Mouse (Mus musculus): Measurements from ENCODE around the gene Eya2. TPM values are rescaled to one million over a fixed set of nuclear protein-coding genes. Genes with fewer than 3 reads are reported as not detected.

The Eya2 gene
- polyA plus RNA-seq, 1 experiment from 2014 or later = 11.4 TPM

DNA sequence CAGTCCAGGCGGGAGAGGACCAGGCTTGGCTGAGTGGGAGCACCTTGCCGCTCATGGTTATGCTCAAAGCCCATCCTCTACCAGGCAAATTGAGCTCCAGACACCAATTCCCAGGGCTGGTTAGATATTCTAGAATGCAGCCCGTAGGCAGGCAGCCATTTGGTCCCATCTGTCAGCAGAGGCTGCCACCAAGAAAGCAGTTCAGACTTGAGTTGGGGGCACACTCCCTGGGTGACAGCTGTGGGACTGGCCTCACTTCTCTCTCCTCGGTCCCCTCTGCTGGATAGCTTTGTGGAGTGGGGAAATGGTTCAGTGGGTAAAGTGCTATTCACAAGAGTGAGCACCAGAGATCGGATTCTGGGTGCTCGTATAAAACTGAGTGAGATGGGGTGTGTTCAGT lies 32.0 kb downstream of the Eya2 start:
- H3K27me3 ChIP-seq = peaks cover 3% of the 10 kb centered on the region; the same call in 1 of the 2 replicates
- no peak overlapping the region for H3K27ac ChIP-seq
- H3K4me3 ChIP-seq = no peak overlapping the region
- 74% methylated on average over 6 of the region's 6 CpGs for WGBS
- H3K36me3 ChIP-seq = no peaks in the 10 kb centered on the region
- no peak overlapping the region for H3K4me2 ChIP-seq
- peaks cover 17% of the 10 kb centered on the region for H3K4me1 ChIP-seq
- H3K9ac ChIP-seq = no peak overlapping the region
- H3K9me3 ChIP-seq = no peaks in the 10 kb centered on the region
- no peak for ATAC-seq (ENCODE audit: insufficient number of reproducible peaks, low FRiP score, low TSS enrichment, low read depth)

DNA sequence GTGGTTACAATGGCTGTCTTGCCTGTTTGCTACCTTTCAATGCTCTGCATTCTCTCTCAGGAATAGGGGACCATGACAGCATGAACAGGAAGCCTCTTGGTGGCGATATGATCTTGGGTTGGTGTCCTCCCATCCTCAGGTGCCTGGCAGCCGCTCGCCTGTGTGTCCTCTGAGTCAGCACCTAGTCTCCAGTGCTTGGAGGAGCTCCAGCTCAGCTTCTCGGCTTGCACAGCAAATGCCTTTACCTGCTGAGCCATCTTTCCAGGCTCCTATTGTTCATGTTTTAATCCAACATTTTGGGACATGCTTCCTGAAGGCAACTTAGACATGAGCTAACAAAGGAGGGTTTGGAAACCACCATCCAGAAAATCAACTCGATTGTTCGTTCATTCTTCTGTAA lies 33.1 kb downstream of the Eya2 start:
- H3K4me3 ChIP-seq = no peak overlapping the region
- peaks cover 7% of the 10 kb centered on the region; the same call in 1 of the 2 replicates for H3K27me3 ChIP-seq
- no peak overlapping the region for H3K4me2 ChIP-seq
- no peak for ATAC-seq (ENCODE audit: insufficient number of reproducible peaks, low FRiP score, low TSS enrichment, low read depth)
- no peaks in the 10 kb centered on the region for H3K36me3 ChIP-seq
- 67% methylated on average over 6 of the region's 6 CpGs for WGBS
- no peak overlapping the region for H3K9ac ChIP-seq
- peaks cover 11% of the 10 kb centered on the region for H3K4me1 ChIP-seq
- H3K27ac ChIP-seq = no peak overlapping the region
- H3K9me3 ChIP-seq = no peaks in the 10 kb centered on the region

DNA sequence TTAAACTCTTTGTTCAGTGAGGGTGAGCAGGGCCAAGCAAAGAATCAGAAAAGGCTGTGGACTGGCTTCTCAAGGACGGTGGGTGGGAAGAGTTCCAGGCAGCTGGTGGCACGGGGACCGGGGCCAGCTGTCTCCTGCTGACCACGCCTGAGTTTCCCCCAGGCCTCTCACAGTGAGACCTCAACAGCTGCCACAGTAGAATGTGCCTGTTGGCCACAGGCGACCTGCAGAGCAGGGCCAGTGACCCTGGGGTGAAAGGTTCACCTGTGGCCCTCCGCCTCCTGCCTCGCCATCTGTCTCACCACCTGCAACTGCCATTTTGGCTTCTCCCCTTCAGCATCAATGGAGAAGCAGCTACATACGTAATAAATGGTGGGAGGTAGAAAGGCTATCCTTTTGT lies 35.1 kb downstream of the Eya2 start:
- Histone ChIP-seq H3K36me3 (no peaks in the 10 kb centered on the region), H3K9me3 (no peaks in the 10 kb centered on the region), H3K4me1 (peaks cover 15% of the 10 kb centered on the region), H3K27ac (no peak overlapping the region), H3K9ac (no peak overlapping the region), H3K4me2 (no peak overlapping the region), H3K27me3 (peaks cover 7% of the 10 kb centered on the region), H3K4me3 (no peak overlapping the region)
- 42% methylated on average over 8 of the region's 8 CpGs for WGBS
- ATAC-seq (ENCODE audit: insufficient number of reproducible peaks, low FRiP score, low TSS enrichment, low read depth) = no peak

DNA sequence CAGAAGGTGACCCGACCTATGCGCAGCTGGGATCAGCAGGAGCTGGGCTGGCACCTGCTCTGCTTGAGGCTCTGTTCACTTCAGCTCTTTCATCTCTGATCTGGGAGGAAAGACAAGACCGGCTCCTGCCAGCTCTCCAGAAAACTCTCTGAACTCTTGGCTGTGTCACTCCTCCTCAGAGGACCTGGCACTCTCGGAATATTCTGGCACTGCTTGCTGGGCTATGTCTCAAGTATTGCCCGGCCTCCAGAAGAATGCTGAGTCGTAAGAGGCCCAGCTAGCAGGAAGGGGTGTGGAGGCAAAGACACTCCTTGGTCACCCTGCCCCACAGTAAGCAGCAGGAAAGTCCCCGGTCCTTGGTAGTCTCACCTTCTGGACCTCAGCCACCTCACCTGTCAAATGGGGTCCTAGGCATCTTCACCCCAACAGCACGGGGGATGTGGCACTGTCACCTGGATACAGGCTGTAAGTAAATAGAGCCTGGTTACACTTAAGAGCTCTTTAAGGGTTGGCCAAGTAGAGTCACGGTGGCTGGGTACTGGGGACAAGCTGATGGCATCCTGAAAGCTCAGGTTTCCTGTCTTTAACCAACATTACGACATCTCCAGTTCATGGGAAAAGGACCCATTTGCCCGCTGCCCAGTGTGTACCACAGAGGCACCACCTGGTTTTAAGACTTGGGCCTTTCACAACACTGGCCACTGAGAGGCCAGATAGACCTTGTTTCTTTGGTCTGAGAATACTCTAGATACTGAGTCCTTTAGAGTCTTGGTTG lies 38.4 kb downstream of the Eya2 start:
- Histone ChIP-seq H3K9me3 (no peaks in the 10 kb centered on the region), H3K27me3 (peaks cover 7% of the 10 kb centered on the region), H3K4me2 (no peak overlapping the region), H3K4me1 (peaks cover 16% of the 10 kb centered on the region), H3K4me3 (no peak overlapping the region), H3K27ac (no peak overlapping the region), H3K9ac (no peak overlapping the region), H3K36me3 (no peaks in the 10 kb centered on the region)
- ATAC-seq (ENCODE audit: insufficient number of reproducible peaks, low FRiP score, low TSS enrichment, low read depth) = no peak
- 65% methylated on average over 11 of the region's 11 CpGs for WGBS

- ATAC-seq (ENCODE audit: insufficient number of reproducible peaks, low FRiP score, low TSS enrichment, low read depth) = no peak
- H3K27ac ChIP-seq = 0 out of 2 replicates have a peak overlapping the region, but pooled peaks have one; percentile 8
These were observed 39.6 kb downstream of the Eya2 start for GRCm38 (mm10) chr2:165634481-165634880.

DNA sequence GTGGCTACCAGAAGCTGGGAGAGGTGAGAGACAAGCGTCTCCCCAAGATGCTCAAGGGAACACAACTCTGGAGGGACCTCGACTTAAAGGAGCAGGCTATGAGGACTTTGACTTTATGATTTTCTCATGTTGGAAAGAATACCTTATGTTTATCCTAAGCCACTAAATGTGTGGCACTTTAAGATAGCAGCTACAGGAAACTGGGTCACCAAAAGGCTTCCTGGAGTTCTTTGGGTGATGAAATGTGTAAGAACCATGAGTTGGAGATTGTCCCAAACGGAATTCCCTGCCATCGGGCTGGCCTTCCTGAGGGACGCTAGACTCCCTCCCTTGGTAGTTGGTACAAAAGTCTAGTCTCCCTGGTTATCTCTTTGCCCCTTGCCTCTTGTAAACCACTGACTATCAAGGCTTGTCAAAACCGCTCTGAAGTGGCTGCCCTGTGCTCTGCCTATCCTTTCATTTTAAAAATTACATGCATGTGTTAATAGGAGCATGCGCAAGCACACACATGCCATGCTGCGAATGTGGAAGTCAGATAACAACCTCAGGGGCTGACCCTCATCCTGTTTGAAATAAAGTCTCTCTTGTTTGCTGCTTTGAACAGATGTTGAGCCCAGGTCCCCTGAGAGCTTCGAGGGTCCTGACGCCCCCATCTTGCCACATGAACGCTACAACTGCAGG lies 44.4 kb downstream of the Eya2 start:
- no peak for ATAC-seq (ENCODE audit: insufficient number of reproducible peaks, low FRiP score, low TSS enrichment, low read depth)
- Histone ChIP-seq H3K4me3 (no peak overlapping the region), H3K36me3 (no peaks in the 10 kb centered on the region), H3K4me1 (peaks cover 29% of the 10 kb centered on the region), H3K9ac (no peak overlapping the region), H3K9me3 (no peaks in the 10 kb centered on the region), H3K27ac (no peak overlapping the region), H3K27me3 (peaks cover 4% of the 10 kb centered on the region; the same call in 1 of the 2 replicates), H3K4me2 (no peak overlapping the region)
- whole genome bisulfite sequencing = 74% methylated on average over 11 of the region's 11 CpGs

More at GRCm38 (mm10) chr2:165634481-165634880, 39.6 kb downstream of the Eya2 start:
- Histone ChIP-seq H3K4me1 (peaks cover 16% of the 10 kb centered on the region), H3K4me2 (no peak overlapping the region), H3K27me3 (peaks cover 7% of the 10 kb centered on the region), H3K36me3 (no peaks in the 10 kb centered on the region), H3K9ac (no peak overlapping the region), H3K4me3 (no peak overlapping the region), H3K9me3 (no peaks in the 10 kb centered on the region)
- 25% methylated on average over 7 of the region's 7 CpGs for WGBS

- ATAC-seq (ENCODE audit: insufficient number of reproducible peaks, low FRiP score, low TSS enrichment, low read depth) = 0 out of 2 replicates have a peak, but pooled peaks have one; percentile 21
- no peak overlapping the region for H3K4me2 ChIP-seq
- H3K4me1 ChIP-seq = peaks cover 23% of the 10 kb centered on the region
- H3K4me3 ChIP-seq = no peak overlapping the region
- H3K9ac ChIP-seq = no peak overlapping the region
- WGBS = 41% methylated on average over 14 of the region's 14 CpGs
- H3K27ac ChIP-seq = no peak overlapping the region
- no peaks in the 10 kb centered on the region for H3K36me3 ChIP-seq
- no peaks in the 10 kb centered on the region for H3K9me3 ChIP-seq
- peaks cover 4% of the 10 kb centered on the region; the same call in 1 of the 2 replicates for H3K27me3 ChIP-seq
These were observed 47.2 kb downstream of the Eya2 start for GRCm38 (mm10) chr2:165641909-165642505.

DNA sequence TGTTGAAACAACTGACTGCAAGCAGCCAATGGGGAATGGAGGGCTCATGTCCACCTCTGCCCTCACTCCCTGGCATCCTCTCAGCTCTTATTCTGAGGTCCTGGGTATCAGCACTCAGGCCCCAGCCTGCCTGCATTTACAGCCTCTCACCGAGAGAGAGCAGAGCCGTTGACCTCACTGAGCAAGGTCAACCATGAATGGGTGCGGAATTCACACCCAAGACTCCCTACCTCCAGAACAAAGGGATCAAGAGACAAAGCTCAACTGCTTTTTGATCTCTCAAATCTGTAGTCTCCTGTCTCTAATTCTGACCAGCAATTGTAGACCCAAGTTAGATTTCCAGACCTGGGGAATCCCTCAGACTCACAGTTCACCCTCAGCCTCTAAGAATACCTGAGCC lies 48.8 kb downstream of the Eya2 start:
- 47% methylated on average over 3 of the region's 3 CpGs for WGBS
- ATAC-seq (ENCODE audit: insufficient number of reproducible peaks, low FRiP score, low TSS enrichment, low read depth) = no peak
- H3K4me1 ChIP-seq = peaks cover 23% of the 10 kb centered on the region
- H3K4me2 ChIP-seq = no peak overlapping the region
- H3K9ac ChIP-seq = no peak overlapping the region
- H3K9me3 ChIP-seq = no peaks in the 10 kb centered on the region
- no peak overlapping the region for H3K27ac ChIP-seq
- no peaks in the 10 kb centered on the region for H3K36me3 ChIP-seq
- peaks cover 4% of the 10 kb centered on the region; the same call in 1 of the 2 replicates for H3K27me3 ChIP-seq
- H3K4me3 ChIP-seq = no peak overlapping the region

GRCm38 (mm10) chr2:165644057-165644456 lies 49.2 kb downstream of the Eya2 start:
- ATAC-seq (ENCODE audit: insufficient number of reproducible peaks, low FRiP score, low TSS enrichment, low read depth) = no peak
- Histone ChIP-seq H3K4me2 (no peak overlapping the region), H3K27me3 (peaks cover 4% of the 10 kb centered on the region; the same call in 1 of the 2 replicates), H3K9me3 (no peaks in the 10 kb centered on the region), H3K4me1 (peaks cover 23% of the 10 kb centered on the region), H3K27ac (no peak overlapping the region), H3K4me3 (no peak overlapping the region), H3K36me3 (no peaks in the 10 kb centered on the region), H3K9ac (no peak overlapping the region)
- 75% methylated on average over 9 of the region's 9 CpGs for WGBS

DNA sequence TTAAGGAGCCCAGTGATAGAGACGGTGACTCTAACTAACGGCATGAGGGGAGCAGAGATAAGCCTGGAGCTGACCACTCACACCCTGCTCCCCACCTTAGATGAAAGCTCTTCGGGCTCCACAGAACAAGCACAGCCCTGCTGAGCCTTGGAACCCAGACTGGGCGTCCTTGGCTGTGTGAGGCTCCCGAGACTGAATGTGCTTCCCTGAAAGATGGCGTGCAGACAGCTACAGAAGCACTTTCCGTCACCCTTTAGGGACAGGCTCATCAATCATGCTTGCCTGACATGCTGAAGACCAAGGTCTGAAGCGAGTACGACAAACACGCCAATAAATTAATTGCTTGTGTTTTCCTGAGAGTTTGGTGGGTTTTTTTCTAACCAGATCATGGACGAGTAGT lies 56.2 kb downstream of the Eya2 start:
- Histone ChIP-seq H3K9me3 (no peaks in the 10 kb centered on the region), H3K4me1 (peaks cover 28% of the 10 kb centered on the region), H3K27me3 (no peaks in the 10 kb centered on the region), H3K9ac (no peak overlapping the region), H3K4me2 (no peak overlapping the region), H3K27ac (no peak overlapping the region), H3K4me3 (no peak overlapping the region), H3K36me3 (no peaks in the 10 kb centered on the region)
- WGBS = 55% methylated on average over 11 of the region's 11 CpGs
- ATAC-seq (ENCODE audit: insufficient number of reproducible peaks, low FRiP score, low TSS enrichment, low read depth) = no peak

DNA sequence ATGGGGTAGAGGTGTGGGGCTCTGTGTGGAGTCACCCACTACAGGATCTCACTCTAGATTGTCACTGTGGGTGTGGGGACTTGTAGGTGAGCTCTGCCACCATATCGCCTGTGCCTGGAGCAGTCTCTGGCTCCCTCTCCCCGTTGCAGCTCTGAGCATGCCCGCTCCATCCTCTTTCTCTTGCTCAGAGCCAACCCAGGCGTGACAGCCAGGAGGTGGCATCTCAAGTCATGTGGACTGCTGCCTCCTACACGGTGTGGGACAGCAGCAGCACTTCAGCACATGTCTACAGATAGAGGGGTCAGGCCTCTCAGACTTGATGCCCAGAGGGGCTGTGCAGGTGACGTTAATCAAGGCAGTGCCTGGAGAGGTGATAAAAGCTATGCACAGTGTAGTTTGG lies 57.4 kb downstream of the Eya2 start:
- no peak overlapping the region for H3K4me3 ChIP-seq
- H3K9ac ChIP-seq = no peak overlapping the region
- H3K27me3 ChIP-seq = no peaks in the 10 kb centered on the region
- H3K9me3 ChIP-seq = no peaks in the 10 kb centered on the region
- WGBS = 37% methylated on average over 6 of the region's 6 CpGs
- H3K4me1 ChIP-seq = peaks cover 27% of the 10 kb centered on the region
- H3K36me3 ChIP-seq = no peaks in the 10 kb centered on the region
- H3K27ac ChIP-seq = no peak overlapping the region
- ATAC-seq (ENCODE audit: insufficient number of reproducible peaks, low FRiP score, low TSS enrichment, low read depth) = no peak
- no peak overlapping the region for H3K4me2 ChIP-seq
